ENCODE assay signal across 12 mouse cellular contexts in genomic region chr14:25727149-25727510, GRCm38 (mm10). TPM values are rescaled to one million over a fixed set of nuclear protein-coding genes. Genes with fewer than 3 reads are reported as not detected.
DNase-seq lines count a peak whose midpoint lies in the region; ATAC-seq and TF ChIP-seq lines count a peak whose summit lies in the region.
"Had no signal": no experiment of that assay in that cellular context is flagged by ENCODE, and none has a peak within 500 bp of the region (broad histone marks: within the 10 kb centered on the region; RNA-seq: fewer than 3 reads in every experiment).

No protein-coding gene starts in this region.

- H3K36me3 ChIP-seq in embryonic facial prominence, embryonic 13.5 days, result no peaks in the 10 kb centered on the region
- 0 out of 2 replicates have a peak, but pooled peaks cover 1% of the 10 kb centered on the region for H3K36me3 ChIP-seq in limb, embryonic 12.5 days
- H3K36me3 ChIP-seq in neural tube, embryonic 15.5 days, result no peaks in the 10 kb centered on the region
- H3K36me3 ChIP-seq: G1E had no signal

- peak overlapping the region; percentile 55; the same call in 1 of the 2 replicates for H3K27ac ChIP-seq in layer of hippocampus, adult 2 months
- peak overlapping the region; percentile 52 for H3K27ac ChIP-seq in embryonic facial prominence, embryonic 13.5 days
- peak overlapping the region; percentile 80 for H3K27ac ChIP-seq in limb, embryonic 12.5 days
- no peak overlapping the region for H3K27ac ChIP-seq in neural tube, embryonic 15.5 days (replicated peaks)

- WGBS in embryonic facial prominence, embryonic 13.5 days, result 30% methylated on average over 5 of the region's 5 CpGs
- WGBS in limb, embryonic 12.5 days, result 48% methylated on average over 5 of the region's 5 CpGs
- WGBS in neural tube, embryonic 15.5 days, result 80% methylated on average over 5 of the region's 5 CpGs

- H3K9ac ChIP-seq in embryonic facial prominence, embryonic 13.5 days, result no peak overlapping the region
- H3K9ac ChIP-seq in limb, embryonic 12.5 days (replicated peaks), result peak overlapping the region; percentile 27; the same call in 1 of the 2 replicates
- no peak overlapping the region for H3K9ac ChIP-seq in neural tube, embryonic 15.5 days (replicated peaks)

- H3K4me2 ChIP-seq in embryonic facial prominence, embryonic 13.5 days, result no peak overlapping the region
- H3K4me2 ChIP-seq in limb, embryonic 12.5 days, result peak overlapping the region; percentile 7; the same call in 1 of the 2 replicates
- no peak overlapping the region for H3K4me2 ChIP-seq in neural tube, embryonic 15.5 days

- peak; percentile 29; the same call in 1 of the 2 replicates for TF ChIP-seq CTCF in layer of hippocampus, adult 2 months (conservative IDR thresholded peaks at IDR 0.05)

- no peak overlapping the region for H3K4me3 ChIP-seq in layer of hippocampus, adult 2 months
- H3K4me3 ChIP-seq in embryonic facial prominence, embryonic 13.5 days, result no peak overlapping the region
- H3K4me3 ChIP-seq in limb, embryonic 12.5 days (replicated peaks), result no peak overlapping the region
- H3K4me3 ChIP-seq in neural tube, embryonic 15.5 days (replicated peaks), result no peak overlapping the region

- no peaks in the 10 kb centered on the region for H3K9me3 ChIP-seq in embryonic facial prominence, embryonic 13.5 days
- no peaks in the 10 kb centered on the region for H3K9me3 ChIP-seq in limb, embryonic 12.5 days
- no peaks in the 10 kb centered on the region for H3K9me3 ChIP-seq in neural tube, embryonic 15.5 days (replicated peaks)
- H3K9me3 ChIP-seq: G1E had no signal

- DNase-seq in gastrocnemius, adult 18-20 months (ENCODE audit: low spot score), result peak; percentile 69
- DNase-seq in gastrocnemius, postnatal 25 days, result no peak
- no peak for DNase-seq in layer of hippocampus, adult 2 months (ENCODE audit: low spot score in 2 of 2)
- DNase-seq in layer of hippocampus, postnatal 25 days (ENCODE audit: extremely low spot score in 1 of 2, low spot score in 1 of 2), result no peak
- DNase-seq in cerebellum, postnatal 4 days (ENCODE audit: low spot score in 2 of 2), result no peak
- DNase-seq: cerebellum, postnatal 14 days; lung, postnatal 36 days; thymus, adult 18-20 months had no signal

- ATAC-seq in embryonic facial prominence, embryonic 13.5 days (ENCODE audit: insufficient number of reproducible peaks, insufficient read depth, low FRiP score, low TSS enrichment, low read depth), result no peak
- no peak for ATAC-seq in limb, embryonic 12.5 days (ENCODE audit: insufficient number of reproducible peaks, insufficient read depth, low FRiP score, low TSS enrichment, low read depth)
- no peak for ATAC-seq in neural tube, embryonic 15.5 days (ENCODE audit: low FRiP score)

- no peaks in the 10 kb centered on the region for H3K27me3 ChIP-seq in embryonic facial prominence, embryonic 13.5 days
- no peaks in the 10 kb centered on the region for H3K27me3 ChIP-seq in limb, embryonic 12.5 days
- no peaks in the 10 kb centered on the region for H3K27me3 ChIP-seq in neural tube, embryonic 15.5 days (replicated peaks)

- H3K4me1 ChIP-seq in embryonic facial prominence, embryonic 13.5 days, result peaks cover 34% of the 10 kb centered on the region
- H3K4me1 ChIP-seq in limb, embryonic 12.5 days (replicated peaks), result peaks cover 46% of the 10 kb centered on the region
- peaks cover 27% of the 10 kb centered on the region for H3K4me1 ChIP-seq in neural tube, embryonic 15.5 days

RNA-seq across cellular contexts. Expression of gene Ppif, which starts 33.2 kb away (rescaled TPM):
- total RNA-seq in gastrocnemius, adult 18-20 months (2021), result 10 to 100 TPM; 27.3 to 33.8 TPM
- total RNA-seq in gastrocnemius, postnatal 25 days (2021), result 10 to 100 TPM; 39.9 to 51.1 TPM
- total RNA-seq in layer of hippocampus, adult 2 months (2021), result 10 to 100 TPM; 27.4 to 34.2 TPM
- 10 to 100 TPM; 26.0 to 27.7 TPM for total RNA-seq in layer of hippocampus, postnatal 25 days (2021)
- polyA plus RNA-seq in embryonic facial prominence, embryonic 13.5 days (2015; fragmentation: Nextera tagmentation; extraction: Ambion mirVana), result 31.4 and 34.1 TPM in 2 replicates
- 29.2 and 32.9 TPM in 2 replicates for polyA plus RNA-seq in limb, embryonic 12.5 days (2016; fragmentation: Nextera tagmentation; extraction: Ambion mirVana)
- 38.0 and 42.9 TPM in 2 replicates for polyA plus RNA-seq in neural tube, embryonic 15.5 days (2015; fragmentation: Nextera tagmentation; extraction: Ambion mirVana)

RNA-seq across cellular contexts. Expression of gene Zcchc24, which starts 41.7 kb away (rescaled TPM):
- total RNA-seq in gastrocnemius, adult 18-20 months (2021), result 10 to 100 TPM; 53.7 to 60.4 TPM
- 10 to 100 TPM; 41.5 to 45.0 TPM for total RNA-seq in gastrocnemius, postnatal 25 days (2021)
- total RNA-seq in layer of hippocampus, adult 2 months (2021), result 10 to 100 TPM; 56.4 to 58.5 TPM
- 10 to 100 TPM; 56.1 to 59.0 TPM for total RNA-seq in layer of hippocampus, postnatal 25 days (2021)
- 29.4 and 32.7 TPM in 2 replicates for polyA plus RNA-seq in embryonic facial prominence, embryonic 13.5 days (2015; fragmentation: Nextera tagmentation; extraction: Ambion mirVana)
- polyA plus RNA-seq in limb, embryonic 12.5 days (2016; fragmentation: Nextera tagmentation; extraction: Ambion mirVana), result 28.6 and 32.6 TPM in 2 replicates
- polyA plus RNA-seq in neural tube, embryonic 15.5 days (2015; fragmentation: Nextera tagmentation; extraction: Ambion mirVana), result 13.4 and 17.0 TPM in 2 replicates
- polyA plus RNA-seq: G1E had no signal
